Mouse (Mus musculus) CH12.LX (cell line): Measurements from ENCODE around the gene Txk.

Source experiments
- CHD2 ChIP-seq: IDR thresholded peaks from 2 replicates; pipeline ENCODE4 v1.6.1; 2011; ENCODE audit warnings: low read length, improper control_type of control experiment
- CTCF ChIP-seq, 2 experiments: IDR thresholded peaks in 1 of 2; conservative IDR thresholded peaks in 1 of 2; 2 replicates each; pipeline ENCODE4 v1.5.1; 2011 to 2012; ENCODE audit warnings: low read depth in 2 of 2, low read length in 2 of 2, improper control_type of control experiment in 1 of 2, inconsistent platforms in 1 of 2, mild to moderate bottlenecking in 1 of 2, moderate library complexity in 1 of 2
- E2F4 ChIP-seq: IDR thresholded peaks from 2 replicates; pipeline ENCODE4 v1.6.1; 2011; ENCODE audit warnings: low read depth, low read length, improper control_type of control experiment; ENCODE audit not compliant: insufficient replicate concordance
- EP300 ChIP-seq: IDR thresholded peaks from 2 replicates; pipeline ENCODE4 v1.6.1; 2011; ENCODE audit warnings: low read length, improper control_type of control experiment
- KAT2A ChIP-seq: IDR thresholded peaks from 2 replicates; pipeline ENCODE4 v1.6.1; 2012; ENCODE audit warnings: low read length, improper control_type of control experiment, inconsistent platforms; ENCODE audit not compliant: insufficient replicate concordance
- MAX ChIP-seq: IDR thresholded peaks from 2 replicates; pipeline ENCODE4 v1.6.1; 2011; ENCODE audit warnings: low read length, improper control_type of control experiment
- MYC ChIP-seq: IDR thresholded peaks from 2 replicates; pipeline ENCODE4 v1.6.1; 2011; ENCODE audit warnings: low read depth, mild to moderate bottlenecking, improper control_type of control experiment, low read length
- NELFE ChIP-seq: IDR thresholded peaks from 2 replicates; pipeline ENCODE4 v1.6.1; 2011; ENCODE audit warnings: low read depth, low read length, improper control_type of control experiment
- POLR2A ChIP-seq: IDR thresholded peaks from 2 replicates; pipeline ENCODE4 v1.6.1; 2011; ENCODE audit warnings: low read depth, mild to moderate bottlenecking, improper control_type of control experiment, low read length
- RAD21 ChIP-seq: IDR thresholded peaks from 2 replicates; pipeline ENCODE4 v1.6.1; 2011; ENCODE audit warnings: low read depth, mild to moderate bottlenecking, low read length, improper control_type of control experiment, moderate library complexity
- SMC3 ChIP-seq: IDR thresholded peaks from 2 replicates; pipeline ENCODE4 v1.6.1; 2011; ENCODE audit warnings: low read depth, low read length, improper control_type of control experiment
- USF1 ChIP-seq: IDR thresholded peaks from 2 replicates; pipeline ENCODE4 v1.6.1; 2014; ENCODE audit warnings: low read depth, mild to moderate bottlenecking, inconsistent platforms, low read length, improper control_type of control experiment

DNA sequence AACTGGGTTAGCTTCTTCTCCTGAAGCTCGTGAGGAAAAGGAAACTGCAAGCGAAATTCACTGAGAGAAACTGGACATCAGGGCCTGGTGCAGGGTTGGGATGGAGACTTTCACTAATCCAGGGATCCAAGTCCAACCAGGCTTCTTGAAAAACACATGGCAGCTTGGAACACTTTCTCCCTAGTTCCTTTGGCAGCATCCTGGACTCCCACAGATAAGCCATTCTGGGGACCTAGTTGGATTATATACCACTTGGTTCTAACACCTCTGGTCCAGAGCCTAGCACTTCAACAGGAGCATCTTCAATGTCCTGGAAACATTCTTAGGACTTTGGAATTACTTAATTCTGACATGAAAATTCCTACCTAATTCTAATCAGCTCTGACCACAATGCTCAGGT, 2.5 kb upstream of the Txk start:
- no peak for TF ChIP-seq MAX
- no peak for TF ChIP-seq CHD2
- TF ChIP-seq MYC, result no peak
- TF ChIP-seq POLR2A, result no peak
- TF ChIP-seq KAT2A, result no peak
- TF ChIP-seq USF1, result no peak
- TF ChIP-seq SMC3, result no peak
- TF ChIP-seq NELFE, result no peak
- no peak for TF ChIP-seq CTCF (conservative IDR thresholded peaks at IDR 0.05 in 1 of 2, IDR thresholded peaks at IDR 0.05 in 1 of 2; ENCODE audit: low read depth in 2 of 2, low read length in 2 of 2)
- no peak for TF ChIP-seq RAD21
- no peak for TF ChIP-seq E2F4
- TF ChIP-seq EP300, result no peak
